Mouse (Mus musculus) myocyte (in vitro differentiated cells): ENCODE data around the gene Hrh2. TPM values are rescaled to one million over a fixed set of nuclear protein-coding genes. Genes with fewer than 3 reads are reported as not detected.

Experiments used
- H3K27me3 ChIP-seq: one replicate; pipeline ENCODE4 v1.6.1; 2011; ENCODE audit not compliant: control insufficient read depth, insufficient read depth, insufficient read length
- H3K36me3 ChIP-seq: one replicate; pipeline ENCODE4 v1.6.1; 2011; ENCODE audit not compliant: control insufficient read depth, insufficient read depth
- H3K4me2 ChIP-seq: one replicate; pipeline ENCODE4 v1.6.1; 2011; ENCODE audit warnings: low read depth, control low read depth
- H3K4me3 ChIP-seq: one replicate; pipeline ENCODE4 v1.5.1; 2011; ENCODE audit warnings: mild to moderate bottlenecking, control low read depth, moderate library complexity
- H3K79me2 ChIP-seq: one replicate; pipeline ENCODE4 v1.6.1; 2011; ENCODE audit not compliant: control insufficient read depth, insufficient read depth
- H3ac ChIP-seq: one replicate; pipeline ENCODE4 v1.6.1; 2011; ENCODE audit not compliant: control insufficient read depth, insufficient read length
- CEBPB ChIP-seq: IDR thresholded peaks from 2 replicates; pipeline ENCODE4 v1.6.1; 2011; ENCODE audit warnings: mild to moderate bottlenecking, moderate library complexity; ENCODE audit not compliant: poor library complexity, insufficient read depth, severe bottlenecking
- E2F4 ChIP-seq: IDR thresholded peaks from one replicate; pipeline ENCODE4 v1.6.1; 2011; ENCODE audit warnings: mild to moderate bottlenecking, control low read depth, moderate library complexity; ENCODE audit not compliant: insufficient read depth
- MAX ChIP-seq: IDR thresholded peaks from one replicate; pipeline ENCODE4 v1.6.1; 2011; ENCODE audit warnings: low read depth, mild to moderate bottlenecking, control low read depth
- MYOD1 ChIP-seq, 3 experiments: IDR thresholded peaks; one replicate each; pipeline ENCODE4 v1.6.1; 2011; ENCODE audit warnings: control low read depth in 2 of 3, low read depth in 2 of 3, mild to moderate bottlenecking in 2 of 3, moderate library complexity in 1 of 3; ENCODE audit not compliant: insufficient read length in 2 of 3, control insufficient read depth in 1 of 3
- MYOG ChIP-seq, 3 experiments: IDR thresholded peaks; one replicate each; pipeline ENCODE4 v1.6.1; 2011; ENCODE audit warnings: control low read depth in 2 of 3, low read depth in 2 of 3, mild to moderate bottlenecking in 2 of 3; ENCODE audit not compliant: insufficient read length in 2 of 3, control insufficient read depth in 1 of 3, insufficient read depth in 1 of 3
- POLR2A ChIP-seq: IDR thresholded peaks from one replicate; pipeline ENCODE4 v1.6.1; 2011; ENCODE audit warnings: low read depth, mild to moderate bottlenecking, control low read depth, moderate library complexity; ENCODE audit not compliant: insufficient read length
- POLR2AphosphoS2 ChIP-seq: IDR thresholded peaks from one replicate; pipeline ENCODE4 v1.6.1; 2011; ENCODE audit warnings: low read depth, control low read depth; ENCODE audit not compliant: insufficient read length
- REST ChIP-seq: IDR thresholded peaks from one replicate; pipeline ENCODE4 v1.6.1; 2011; ENCODE audit warnings: mild to moderate bottlenecking, control low read depth, moderate library complexity; ENCODE audit not compliant: insufficient read depth, insufficient read length
- SRF ChIP-seq: IDR thresholded peaks from one replicate; pipeline ENCODE4 v1.6.1; 2011; ENCODE audit warnings: low read depth; ENCODE audit not compliant: control insufficient read depth, insufficient read length
- TCF12 ChIP-seq: IDR thresholded peaks from one replicate; pipeline ENCODE4 v1.6.1; 2011; ENCODE audit warnings: mild to moderate bottlenecking, control low read depth; ENCODE audit not compliant: poor library complexity, insufficient read depth, severe bottlenecking
- TCF3 ChIP-seq: IDR thresholded peaks from one replicate; pipeline ENCODE4 v1.6.1; 2011; ENCODE audit warnings: low read depth, control low read depth; ENCODE audit not compliant: insufficient read length
- USF1 ChIP-seq: IDR thresholded peaks from one replicate; pipeline ENCODE4 v1.6.1; 2011; ENCODE audit warnings: low read depth, mild to moderate bottlenecking, control low read depth, moderate library complexity
- polyA plus RNA-seq: library from polyadenylated mRNA; unstranded; fragments of >200 nt; fragmentation: generic; extraction: Trizol; gene quantifications from one replicate; pipeline ENCODE4 v1.2.1, GENCODE M21; 2012; ENCODE audit warnings: missing spikeins

The Hrh2 gene
- polyA plus RNA-seq, 1 experiment, result not detected

DNA sequence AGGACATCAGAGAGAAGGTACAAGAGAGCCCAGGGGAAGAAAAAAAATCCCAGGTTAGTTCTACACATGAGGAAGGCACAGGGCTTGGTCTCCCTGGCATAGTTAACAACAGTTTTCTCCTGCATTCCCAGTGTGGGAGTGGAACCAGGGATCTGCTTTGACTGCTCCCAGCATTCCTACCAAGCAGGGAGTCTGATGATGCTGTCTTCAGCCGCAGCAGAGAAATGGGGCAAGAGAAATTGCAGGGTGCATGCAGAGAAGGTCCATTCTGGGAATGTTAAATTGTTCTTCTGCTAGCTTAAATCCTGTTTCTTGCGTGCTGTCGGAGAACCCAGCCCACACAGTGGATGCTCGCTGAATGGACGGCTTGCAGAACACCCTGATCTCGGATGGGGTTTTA is 26.2 kb upstream of the Hrh2 start:
- Histone ChIP-seq H3K36me3 (no peaks in the 10 kb centered on the region), H3ac (no peak overlapping the region), H3K4me3 (no peak overlapping the region), H3K27me3 (peaks cover 24% of the 10 kb centered on the region), H3K79me2 (no peaks in the 10 kb centered on the region), H3K4me2 (no peak overlapping the region)
- TF ChIP-seq CEBPB (no peak), TCF12 (no peak), POLR2AphosphoS2 (no peak), MYOG (IDR thresholded peaks at IDR 0.05; ENCODE audit: control insufficient read depth in 1 of 3, insufficient read depth in 1 of 3, insufficient read length in 2 of 3, low read depth in 2 of 3) (no peak), MYOD1 (IDR thresholded peaks at IDR 0.05; ENCODE audit: control insufficient read depth in 1 of 3, insufficient read length in 2 of 3, low read depth in 2 of 3) (no peak), MAX (no peak), USF1 (no peak)

DNA sequence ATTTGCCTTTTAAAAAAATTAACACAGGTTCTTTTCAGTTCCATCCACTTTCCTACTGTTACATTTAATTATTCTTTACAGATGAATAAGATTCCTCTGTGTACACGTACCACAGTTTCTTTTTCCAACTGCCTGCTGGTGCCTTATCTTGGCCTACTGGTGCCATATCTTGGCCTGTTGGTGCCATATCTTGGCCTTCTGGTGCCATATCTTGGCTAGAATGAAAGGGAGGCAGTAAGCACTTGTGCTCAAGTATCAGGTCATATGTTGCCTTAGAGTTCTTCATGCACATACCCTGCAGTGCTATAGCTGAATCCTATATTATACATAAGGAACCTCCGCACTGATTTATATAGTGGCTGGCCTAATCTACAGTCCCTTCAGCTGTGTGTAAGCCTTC is 24.9 kb upstream of the Hrh2 start:
- no peaks in the 10 kb centered on the region for H3K79me2 ChIP-seq
- H3K4me3 ChIP-seq, result no peak overlapping the region
- no peaks in the 10 kb centered on the region for H3K36me3 ChIP-seq
- TF ChIP-seq CEBPB, result no peak
- no peak for TF ChIP-seq MYOD1 (IDR thresholded peaks at IDR 0.05; ENCODE audit: control insufficient read depth in 1 of 3, insufficient read length in 2 of 3, low read depth in 2 of 3)
- TF ChIP-seq REST, result no peak
- no peak for TF ChIP-seq TCF3
- no peak for TF ChIP-seq POLR2AphosphoS2
- no peak for TF ChIP-seq SRF
- no peak overlapping the region for H3K4me2 ChIP-seq
- no peak overlapping the region for H3ac ChIP-seq
- peaks cover 18% of the 10 kb centered on the region for H3K27me3 ChIP-seq

GRCm38 (mm10) chr13:54168675-54169074 is 23.3 kb upstream of the Hrh2 start:
- peaks cover 10% of the 10 kb centered on the region for H3K27me3 ChIP-seq
- no peak overlapping the region for H3ac ChIP-seq
- H3K79me2 ChIP-seq, result no peaks in the 10 kb centered on the region
- no peak for TF ChIP-seq REST
- TF ChIP-seq MAX, result no peak
- no peak for TF ChIP-seq POLR2AphosphoS2
- no peak for TF ChIP-seq POLR2A
- no peak for TF ChIP-seq TCF3
- TF ChIP-seq USF1, result no peak
- TF ChIP-seq CEBPB, result no peak
- TF ChIP-seq TCF12, result no peak
- no peak for TF ChIP-seq MYOG (IDR thresholded peaks at IDR 0.05; ENCODE audit: control insufficient read depth in 1 of 3, insufficient read depth in 1 of 3, insufficient read length in 2 of 3, low read depth in 2 of 3)
- H3K4me3 ChIP-seq, result no peak overlapping the region
- no peak overlapping the region for H3K4me2 ChIP-seq
- no peaks in the 10 kb centered on the region for H3K36me3 ChIP-seq

- TF ChIP-seq POLR2A (no peak), REST (no peak), MAX (no peak), USF1 (no peak), MYOG (IDR thresholded peaks at IDR 0.05; ENCODE audit: control insufficient read depth in 1 of 3, insufficient read depth in 1 of 3, insufficient read length in 2 of 3, low read depth in 2 of 3) (no peak), TCF12 (no peak), SRF (no peak), POLR2AphosphoS2 (no peak), MYOD1 (IDR thresholded peaks at IDR 0.05; ENCODE audit: control insufficient read depth in 1 of 3, insufficient read length in 2 of 3, low read depth in 2 of 3) (no peak), TCF3 (no peak), CEBPB (no peak), E2F4 (no peak)
- Histone ChIP-seq H3K36me3 (no peaks in the 10 kb centered on the region), H3K27me3 (peaks cover 6% of the 10 kb centered on the region), H3K79me2 (no peaks in the 10 kb centered on the region), H3ac (no peak overlapping the region), H3K4me3 (no peak overlapping the region), H3K4me2 (no peak overlapping the region)
These were observed 21.6 kb upstream of the Hrh2 start for GRCm38 (mm10) chr13:54170288-54170687.

DNA sequence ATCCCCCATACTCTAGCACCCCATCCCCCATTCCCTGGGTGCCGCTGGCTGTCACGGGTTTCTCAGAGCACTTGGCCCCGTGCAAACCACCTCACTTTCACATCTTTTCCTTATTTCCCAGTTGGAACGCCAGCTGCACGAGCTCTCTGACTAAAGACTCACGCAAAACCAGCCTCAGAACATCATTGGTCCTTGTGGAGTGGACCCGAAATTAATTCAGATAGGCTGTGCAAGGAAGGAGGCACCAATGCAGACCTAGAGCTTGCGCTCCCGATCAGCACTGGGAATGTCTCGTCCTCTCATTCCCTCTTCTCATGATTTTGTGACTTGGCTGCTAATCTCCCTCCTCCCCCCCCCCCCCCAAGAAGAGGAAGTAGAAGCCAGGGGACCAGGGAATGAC is 20.6 kb upstream of the Hrh2 start:
- TF ChIP-seq CEBPB (no peak), E2F4 (no peak), TCF12 (no peak), TCF3 (no peak), POLR2AphosphoS2 (no peak), MYOG (IDR thresholded peaks at IDR 0.05; ENCODE audit: control insufficient read depth in 1 of 3, insufficient read depth in 1 of 3, insufficient read length in 2 of 3, low read depth in 2 of 3) (no peak)
- Histone ChIP-seq H3K27me3 (no peaks in the 10 kb centered on the region), H3K79me2 (no peaks in the 10 kb centered on the region)

More for the DNA sequence above, 20.6 kb upstream of the Hrh2 start:
- Histone ChIP-seq H3K4me2 (no peak overlapping the region), H3K36me3 (no peaks in the 10 kb centered on the region), H3K4me3 (no peak overlapping the region), H3ac (no peak overlapping the region)
